16 mouse cellular contexts compared by ENCODE assay signal in genomic region chr16:32068389-32069300, GRCm38 (mm10). TPM values are rescaled to one million over a fixed set of nuclear protein-coding genes. Genes with fewer than 3 reads are reported as not detected.
A peak's percentile ranks its signal among the peaks of the same experiment; 100 is the strongest.
DNase-seq lines count a peak whose midpoint lies in the region; ATAC-seq and TF ChIP-seq lines count a peak whose summit lies in the region.
"Had no signal": no experiment of that assay in that cellular context is flagged by ENCODE, and none has a peak within 500 bp of the region (broad histone marks: within the 10 kb centered on the region; RNA-seq: fewer than 3 reads in every experiment).

No protein-coding gene starts in this region.

- H3K27ac ChIP-seq in lung, postnatal 0 days (ENCODE audit: low read length) = peak overlapping the region; percentile 27; the same call in 1 of the 2 replicates
- H3K27ac ChIP-seq in MEL (ENCODE audit: control insufficient read depth, low read depth, low read length) = peak overlapping the region; percentile 7; the same call in 1 of the 2 replicates
- H3K27ac ChIP-seq in intestine, embryonic 14.5 days (ENCODE audit: low read depth) = peak overlapping the region; percentile 23; the same call in 1 of the 2 replicates
- H3K27ac ChIP-seq in stomach, embryonic 15.5 days = peak overlapping the region; percentile 45; the same call in 1 of the 2 replicates
- H3K27ac ChIP-seq: embryonic facial prominence, embryonic 10.5 days; forebrain, embryonic 10.5 days; hindbrain, postnatal 0 days; limb, embryonic 15.5 days had no signal

- H3K4me3 ChIP-seq in lung, postnatal 0 days (ENCODE audit: low read depth, low read length) = no peak overlapping the region
- no peak overlapping the region for H3K4me3 ChIP-seq in MEL (ENCODE audit: control insufficient read depth in 1 of 2, insufficient read depth in 1 of 2, low read depth in 2 of 2, low read length in 2 of 2)
- no peak overlapping the region for H3K4me3 ChIP-seq in intestine, embryonic 14.5 days (ENCODE audit: low read depth, low read length)
- no peak overlapping the region for H3K4me3 ChIP-seq in stomach, embryonic 15.5 days (replicated peaks)
- H3K4me3 ChIP-seq: embryonic facial prominence, embryonic 10.5 days; forebrain, embryonic 10.5 days; limb, embryonic 15.5 days had no signal

- H3K4me2 ChIP-seq in lung, postnatal 0 days (replicated peaks; ENCODE audit: low read depth, low read length) = no peak overlapping the region
- H3K4me2 ChIP-seq in intestine, embryonic 14.5 days (ENCODE audit: low read length) = no peak overlapping the region
- no peak overlapping the region for H3K4me2 ChIP-seq in stomach, embryonic 15.5 days
- H3K4me2 ChIP-seq: heart, embryonic 11.5 days; limb, embryonic 15.5 days had no signal

- H3K79me2 ChIP-seq in MEL (ENCODE audit: control insufficient read depth, insufficient read depth, low read length, poor library complexity) = peaks cover 76% of the 10 kb centered on the region

- TF ChIP-seq CTCF in lung, postnatal 0 days (IDR thresholded peaks at IDR 0.05) = no peak
- no peak for TF ChIP-seq CTCF in MEL (IDR thresholded peaks at IDR 0.05 in 2 of 3, conservative IDR thresholded peaks at IDR 0.05 in 1 of 3; ENCODE audit: control insufficient read depth in 1 of 3, insufficient read depth in 1 of 3, low read depth in 2 of 3, low read length in 3 of 3, poor library complexity in 1 of 3, severe bottlenecking in 1 of 3)

- no peak overlapping the region for H3K9ac ChIP-seq in lung, postnatal 0 days (replicated peaks; ENCODE audit: low read depth)
- H3K9ac ChIP-seq in MEL (ENCODE audit: control insufficient read depth, low read depth, low read length, poor library complexity, severe bottlenecking) = no peak overlapping the region
- no peak overlapping the region for H3K9ac ChIP-seq in intestine, embryonic 14.5 days (ENCODE audit: low read length)
- H3K9ac ChIP-seq in stomach, embryonic 15.5 days = no peak overlapping the region
- H3K9ac ChIP-seq: limb, embryonic 15.5 days had no signal

- WGBS in lung, postnatal 0 days = 55% methylated on average over 12 of the region's 12 CpGs
- 64% methylated on average over 12 of the region's 12 CpGs for WGBS in intestine, embryonic 14.5 days
- 55% methylated on average over 12 of the region's 12 CpGs for whole genome bisulfite sequencing in stomach, embryonic 15.5 days

- DNase-seq in lung, postnatal 0 days (ENCODE audit: low spot score) = peak; percentile 29
- no peak for DNase-seq in lung, postnatal 10 days
- peak; percentile 39 for DNase-seq in MEL (ENCODE audit: low read depth, low spot score)
- DNase-seq in intestine, embryonic 14.5 days (ENCODE audit: low spot score) = no peak
- DNase-seq in urinary bladder, postnatal 14 days (ENCODE audit: low spot score) = no peak
- no peak for DNase-seq in left cerebral cortex, adult 11 months (ENCODE audit: low spot score)
- DNase-seq in thymus, postnatal 0 days (ENCODE audit: low spot score) = no peak
- DNase-seq: adrenal gland, postnatal 25 days; cerebellum, adult 11 months; thymus, adult 18-20 months had no signal

- ATAC-seq in lung, postnatal 0 days = peak; percentile 52
- ATAC-seq in intestine, embryonic 14.5 days (replicated peaks; ENCODE audit: low FRiP score, low TSS enrichment, low read depth) = peak; percentile 32; the same call in 1 of the 2 replicates
- ATAC-seq in stomach, embryonic 15.5 days (ENCODE audit: insufficient read depth, low FRiP score, low read depth) = peak; percentile 65
- ATAC-seq: hindbrain, postnatal 0 days had no signal

- TF ChIP-seq RAD21 in MEL (IDR thresholded peaks at IDR 0.05; ENCODE audit: low read depth, low read length) = no peak

- H3K9me3 ChIP-seq in lung, postnatal 0 days (ENCODE audit: low read length) = no peaks in the 10 kb centered on the region
- no peaks in the 10 kb centered on the region; the same call in 1 of the 2 replicates for H3K9me3 ChIP-seq in MEL (replicated peaks; ENCODE audit: insufficient read depth, low read length)
- H3K9me3 ChIP-seq in intestine, embryonic 14.5 days (ENCODE audit: control insufficient read depth, low read length) = no peaks in the 10 kb centered on the region
- no peaks in the 10 kb centered on the region for H3K9me3 ChIP-seq in stomach, embryonic 15.5 days
- H3K9me3 ChIP-seq: embryonic facial prominence, embryonic 10.5 days; forebrain, embryonic 10.5 days; limb, embryonic 15.5 days had no signal

- H3K4me1 ChIP-seq in lung, postnatal 0 days (ENCODE audit: insufficient read depth, low read depth, low read length) = no peaks in the 10 kb centered on the region
- peaks cover 21 to 30% of the 10 kb centered on the region in 2 experiments for H3K4me1 ChIP-seq in MEL (ENCODE audit: control insufficient read depth in 1 of 2, insufficient read depth in 2 of 2, low read length in 2 of 2)
- peaks cover 10% of the 10 kb centered on the region for H3K4me1 ChIP-seq in intestine, embryonic 14.5 days (replicated peaks; ENCODE audit: control insufficient read depth, insufficient read depth, low read length)
- H3K4me1 ChIP-seq in stomach, embryonic 15.5 days = peaks cover 6% of the 10 kb centered on the region; the same call in 1 of the 2 replicates
- H3K4me1 ChIP-seq: embryonic facial prominence, embryonic 10.5 days; forebrain, embryonic 10.5 days had no signal

- no peaks in the 10 kb centered on the region for H3K27me3 ChIP-seq in lung, postnatal 0 days (replicated peaks; ENCODE audit: insufficient read depth, low read length)
- no peaks in the 10 kb centered on the region for H3K27me3 ChIP-seq in MEL (ENCODE audit: control insufficient read depth in 1 of 2, insufficient read depth in 2 of 2, low read length in 2 of 2)
- no peaks in the 10 kb centered on the region for H3K27me3 ChIP-seq in intestine, embryonic 14.5 days (replicated peaks; ENCODE audit: control insufficient read depth, insufficient read depth, low read length)
- H3K27me3 ChIP-seq in stomach, embryonic 15.5 days (replicated peaks) = no peaks in the 10 kb centered on the region
- H3K27me3 ChIP-seq: limb, embryonic 15.5 days had no signal

- H3K36me3 ChIP-seq in lung, postnatal 0 days (ENCODE audit: insufficient read depth, low read length) = no peaks in the 10 kb centered on the region
- H3K36me3 ChIP-seq in MEL (ENCODE audit: control insufficient read depth in 1 of 2, insufficient read depth in 2 of 2, low read length in 2 of 2) = peaks cover 0 to 38% of the 10 kb centered on the region in 2 experiments
- no peaks in the 10 kb centered on the region for H3K36me3 ChIP-seq in intestine, embryonic 14.5 days (ENCODE audit: control insufficient read depth, insufficient read depth, low read length)
- H3K36me3 ChIP-seq in stomach, embryonic 15.5 days = no peaks in the 10 kb centered on the region
- H3K36me3 ChIP-seq: limb, embryonic 15.5 days had no signal

- no peak for TF ChIP-seq POLR2A in MEL (IDR thresholded peaks at IDR 0.05; ENCODE audit: control insufficient read depth in 1 of 2, insufficient read depth in 1 of 2, low read depth in 1 of 2, low read length in 2 of 2, poor library complexity in 1 of 2)

- TF ChIP-seq EP300 in lung, postnatal 0 days (IDR thresholded peaks at IDR 0.05) = no peak
- no peak for TF ChIP-seq EP300 in MEL (IDR thresholded peaks at IDR 0.05; ENCODE audit: low read depth in 1 of 2, low read length in 2 of 2)

TF ChIP-seq in MEL, 35 proteins besides CTCF, POLR2A, EP300 and RAD21:
- TF ChIP-seq MYC (IDR thresholded peaks at IDR 0.05; ENCODE audit: low read depth, low read length) (0 out of 2 replicates have a peak, but pooled peaks have one; percentile 21), GATA1 (IDR thresholded peaks at IDR 0.05; ENCODE audit: low read depth, low read length) (no peak), MAX (IDR thresholded peaks at IDR 0.05; ENCODE audit: low read length) (peak; percentile 49)

RNA-seq across cellular contexts. Expression of gene Pak2, which starts 10.5 kb away (rescaled TPM):
- polyA plus RNA-seq in lung, postnatal 0 days (2015; fragmentation: Nextera tagmentation; extraction: Ambion mirVana) = 25.8 and 30.6 TPM in 2 replicates
- total RNA-seq in MEL (2012; rRNA removed) = 23.0 and 23.4 TPM in 2 replicates
- polyA plus RNA-seq in MEL (2012; ENCODE audit: insufficient read depth in 1 of 2, insufficient read length in 2 of 2, low read depth in 1 of 2, low replicate concordance in 2 of 2, missing spikeins in 1 of 2) = 10 to 100 TPM; 34.1 to 67.2 TPM
- polyA plus RNA-seq in intestine, embryonic 14.5 days (2014; fragmentation: Nextera tagmentation; extraction: Ambion mirVana) = 41.4 and 42.4 TPM in 2 replicates
- 33.6 and 36.6 TPM in 2 replicates for polyA plus RNA-seq in stomach, embryonic 15.5 days (2015; fragmentation: Nextera tagmentation; extraction: Ambion mirVana)
- polyA plus RNA-seq in thymus, postnatal 0 days (2015; fragmentation: Nextera tagmentation; extraction: Ambion mirVana) = 43.8 and 47.4 TPM in 2 replicates

RNA-seq across cellular contexts. Expression of gene Pigx, which starts 30.9 kb away (rescaled TPM):
- polyA plus RNA-seq in lung, postnatal 0 days (2015; fragmentation: Nextera tagmentation; extraction: Ambion mirVana) = 57.7 and 61.4 TPM in 2 replicates
- 22.3 and 24.0 TPM in 2 replicates for total RNA-seq in MEL (2012; rRNA removed)
- 10 to 100 TPM in 1 of 2 experiments, not detected in 1; 29.5 TPM for polyA plus RNA-seq in MEL (2012; ENCODE audit: insufficient read depth in 1 of 2, insufficient read length in 2 of 2, low read depth in 1 of 2, low replicate concordance in 2 of 2, missing spikeins in 1 of 2)
- 119 and 122 TPM in 2 replicates for polyA plus RNA-seq in intestine, embryonic 14.5 days (2014; fragmentation: Nextera tagmentation; extraction: Ambion mirVana)
- 89.0 and 91.8 TPM in 2 replicates for polyA plus RNA-seq in stomach, embryonic 15.5 days (2015; fragmentation: Nextera tagmentation; extraction: Ambion mirVana)
- 175 and 180 TPM in 2 replicates for polyA plus RNA-seq in thymus, postnatal 0 days (2015; fragmentation: Nextera tagmentation; extraction: Ambion mirVana)

RNA-seq across cellular contexts. Expression of gene Cep19, which starts 31.0 kb away (rescaled TPM):
- 17.3 and 21.6 TPM in 2 replicates for polyA plus RNA-seq in lung, postnatal 0 days (2015; fragmentation: Nextera tagmentation; extraction: Ambion mirVana)
- total RNA-seq in MEL (2012; rRNA removed) = 7.1 and 7.3 TPM in 2 replicates
- 1 to 10 TPM in 1 of 2 experiments, not detected in 1; 8.7 TPM for polyA plus RNA-seq in MEL (2012; ENCODE audit: insufficient read depth in 1 of 2, insufficient read length in 2 of 2, low read depth in 1 of 2, low replicate concordance in 2 of 2, missing spikeins in 1 of 2)
- polyA plus RNA-seq in intestine, embryonic 14.5 days (2014; fragmentation: Nextera tagmentation; extraction: Ambion mirVana) = 24.1 and 31.9 TPM in 2 replicates
- polyA plus RNA-seq in stomach, embryonic 15.5 days (2015; fragmentation: Nextera tagmentation; extraction: Ambion mirVana) = 26.6 and 27.8 TPM in 2 replicates
- 44.7 and 48.0 TPM in 2 replicates for polyA plus RNA-seq in thymus, postnatal 0 days (2015; fragmentation: Nextera tagmentation; extraction: Ambion mirVana)

Comparison
In these comparisons a context has a peak if more than half of its experiments do, and no peak if none do; other contexts are left out.
1. DNase-seq: peak in lung, postnatal 0 days (single experiment) and MEL (single experiment); none in lung, postnatal 10 days (single experiment), intestine, embryonic 14.5 days (single experiment), urinary bladder, postnatal 14 days (single experiment), left cerebral cortex, adult 11 months (single experiment) and thymus, postnatal 0 days (single experiment).
2. Peak in every context shown above with its lines, with median percentiles within 50 percentile points of each other: ATAC-seq and H3K27ac ChIP-seq.